Mouse (Mus musculus) Patski (cell line): ENCODE data around the gene Ilkap. TPM values are rescaled to one million over a fixed set of nuclear protein-coding genes. Genes with fewer than 3 reads are reported as not detected.
A peak's percentile ranks its signal among the peaks of the same experiment; 100 is the strongest.

Experiments used
- ATAC-seq: fragments of 100-300 bp; one replicate; pipeline ENCODE4 v1.8.0; 2021
- CTCF ChIA-PET: fragments of 350-600 bp; sonication (Branson Sonifier 250); formaldehyde crosslinking; loops from one replicate; lab custom pipeline; 2022; ENCODE audit warnings: inconsistent platforms; lab: Charles Lee
- POLR2A ChIA-PET: fragments of 350-600 bp; sonication (Branson Sonifier 250); formaldehyde crosslinking; loops from one replicate; lab custom pipeline; 2022; ENCODE audit warnings: antibody characterized with exemption, inconsistent platforms; lab: Charles Lee
- DNase-seq: peaks from one replicate; pipeline ENCODE4 v3.0.0-alpha.2; 2011; ENCODE audit warnings: low read depth, low spot score
- H3K27me3 ChIP-seq: fragments of 371-371 bp; one replicate; pipeline ENCODE4 v1.5.1; 2021
- CTCF ChIP-seq: fragments of 100-300 bp; IDR thresholded peaks from one replicate; pipeline ENCODE4 v1.5.1; 2021
- in situ Hi-C: fragments of 300-500 bp; cut with MboI; formaldehyde crosslinking; loops from 3 replicates; pipeline ENCODE4 v1.11.1; 2018; ENCODE audit warnings: low pct_unique_long_range_greater_than_20kb, mixed read lengths
- polyA plus RNA-seq: library from polyadenylated mRNA; unstranded; gene quantifications from one replicate; pipeline ENCODE4 v1.2.3, GENCODE M21; 2021

Gene Ilkap
- polyA plus RNA-seq, result 82.4 TPM

DNA sequence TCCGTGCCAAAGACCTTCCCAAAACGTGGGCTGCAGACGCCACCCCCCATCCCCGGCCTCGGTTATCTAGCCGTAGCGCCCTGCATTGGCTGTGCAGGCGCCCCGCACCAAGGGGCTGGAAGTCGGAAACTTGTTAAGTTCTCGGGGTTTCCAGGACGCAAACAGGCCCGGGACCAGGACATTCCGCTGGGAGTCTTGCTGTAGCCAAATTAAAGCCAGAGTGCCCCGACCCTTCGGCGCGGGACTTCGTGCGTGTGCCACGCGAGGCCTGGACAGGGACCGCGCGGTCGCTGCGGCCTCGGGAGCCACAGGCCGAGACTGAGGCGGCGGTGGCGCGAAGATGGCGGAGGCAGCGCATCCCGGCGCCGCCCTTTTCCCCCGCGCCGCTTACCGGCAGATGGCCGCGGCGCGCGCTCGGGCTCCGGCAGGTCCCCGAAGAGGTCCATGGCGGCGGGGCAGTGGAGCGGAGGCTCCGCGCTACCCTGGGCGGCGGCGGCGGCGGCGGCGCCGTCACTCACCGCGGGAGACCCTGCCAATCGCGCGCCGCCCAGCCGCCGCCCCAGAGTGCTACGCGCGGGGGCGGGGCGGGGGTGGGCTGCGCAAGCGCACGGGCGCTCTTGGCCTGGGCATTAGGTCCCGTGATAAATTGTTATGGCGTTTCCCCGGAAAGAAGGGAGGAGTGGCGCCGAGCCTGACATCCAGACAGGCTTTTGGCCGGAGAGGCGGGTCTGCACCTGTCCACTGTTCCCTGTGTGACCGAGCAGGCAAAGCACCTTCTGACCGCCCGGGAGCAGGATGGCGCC, at the start of gene Ilkap:
Gene Ilkap (minus strand): TSS at position 556 of the 803 bp plus-strand sequence.
- no peak for TF ChIP-seq CTCF
- ATAC-seq, result peak; percentile 85

DNA sequence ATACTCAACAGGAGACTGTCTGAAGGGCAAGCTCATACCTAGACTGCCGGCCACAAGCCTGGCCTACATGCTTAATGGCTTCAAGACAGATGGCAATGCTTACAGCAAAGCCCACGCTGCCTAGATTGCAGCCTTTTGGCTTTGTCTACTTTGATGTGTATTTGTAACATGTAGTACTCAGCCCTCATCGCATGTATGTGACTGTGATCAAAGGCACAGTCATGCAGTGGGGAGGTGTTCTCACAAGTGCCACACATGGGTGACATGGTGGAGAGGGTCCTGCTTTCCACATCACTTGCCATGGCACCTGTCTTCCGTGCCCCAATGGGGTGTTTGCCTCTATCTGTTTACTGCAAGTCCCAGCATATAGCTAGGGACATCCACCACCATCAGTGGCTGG, 47.9 kb upstream of the Ilkap start:
- in situ Hi-C loops, result no loop called here
- ChIA-PET CTCF (interaction anchor here (0.7 to 6.8 kb wide), 5 partner anchors 10 to 37 kb away, joined by 3 to 31 read pairs (median 5); no protein-coding TSS in a partner anchor), POLR2A (no interaction called here)
- TF ChIP-seq CTCF, result no peak
- DNase-seq, result no peak
- H3K27me3 ChIP-seq, result no peaks in the 10 kb centered on the region
- ATAC-seq, result peak; percentile 17

More for the DNA sequence above, at the start of gene Ilkap:
- in situ Hi-C loops, result no loop called here
- DNase-seq, result no peak
- no peaks in the 10 kb centered on the region for H3K27me3 ChIP-seq
- POLR2A ChIA-PET, result interaction anchor here (1.0 kb wide), 1 partner anchor 15 kb away, joined by 3 read pairs; no protein-coding TSS in a partner anchor
- CTCF ChIA-PET, result no interaction called here

DNA sequence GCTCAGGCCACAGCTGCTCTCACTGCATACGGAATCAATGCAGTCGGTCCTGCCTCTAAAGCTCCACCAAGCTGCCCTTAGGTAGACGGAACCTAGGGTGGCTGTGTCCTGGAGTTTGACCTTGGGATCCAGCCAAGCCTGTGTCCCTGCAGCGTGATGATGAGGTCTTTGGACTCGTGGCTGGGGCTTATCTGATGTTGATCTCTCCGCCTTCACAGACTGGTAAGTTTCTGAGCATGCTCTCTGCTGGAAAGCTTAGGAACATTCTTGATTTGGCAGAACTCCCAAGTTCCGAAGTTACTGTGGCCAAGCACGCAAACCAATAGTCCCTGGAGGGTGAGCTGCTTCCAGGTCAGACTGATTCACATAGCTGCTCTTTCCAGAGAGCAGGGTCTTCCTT, 47.4 kb upstream of the Ilkap start:
- ChIA-PET POLR2A (no interaction called here), CTCF (interaction anchor here (1.7 to 6.8 kb wide), 3 partner anchors 11 to 37 kb away, joined by 3 to 31 read pairs (median 11); no protein-coding TSS in a partner anchor)
- peak; percentile 41 for ATAC-seq
- H3K27me3 ChIP-seq, result no peaks in the 10 kb centered on the region
- in situ Hi-C loops, result no loop called here
- DNase-seq, result peak; percentile 92
- no peak for TF ChIP-seq CTCF

DNA sequence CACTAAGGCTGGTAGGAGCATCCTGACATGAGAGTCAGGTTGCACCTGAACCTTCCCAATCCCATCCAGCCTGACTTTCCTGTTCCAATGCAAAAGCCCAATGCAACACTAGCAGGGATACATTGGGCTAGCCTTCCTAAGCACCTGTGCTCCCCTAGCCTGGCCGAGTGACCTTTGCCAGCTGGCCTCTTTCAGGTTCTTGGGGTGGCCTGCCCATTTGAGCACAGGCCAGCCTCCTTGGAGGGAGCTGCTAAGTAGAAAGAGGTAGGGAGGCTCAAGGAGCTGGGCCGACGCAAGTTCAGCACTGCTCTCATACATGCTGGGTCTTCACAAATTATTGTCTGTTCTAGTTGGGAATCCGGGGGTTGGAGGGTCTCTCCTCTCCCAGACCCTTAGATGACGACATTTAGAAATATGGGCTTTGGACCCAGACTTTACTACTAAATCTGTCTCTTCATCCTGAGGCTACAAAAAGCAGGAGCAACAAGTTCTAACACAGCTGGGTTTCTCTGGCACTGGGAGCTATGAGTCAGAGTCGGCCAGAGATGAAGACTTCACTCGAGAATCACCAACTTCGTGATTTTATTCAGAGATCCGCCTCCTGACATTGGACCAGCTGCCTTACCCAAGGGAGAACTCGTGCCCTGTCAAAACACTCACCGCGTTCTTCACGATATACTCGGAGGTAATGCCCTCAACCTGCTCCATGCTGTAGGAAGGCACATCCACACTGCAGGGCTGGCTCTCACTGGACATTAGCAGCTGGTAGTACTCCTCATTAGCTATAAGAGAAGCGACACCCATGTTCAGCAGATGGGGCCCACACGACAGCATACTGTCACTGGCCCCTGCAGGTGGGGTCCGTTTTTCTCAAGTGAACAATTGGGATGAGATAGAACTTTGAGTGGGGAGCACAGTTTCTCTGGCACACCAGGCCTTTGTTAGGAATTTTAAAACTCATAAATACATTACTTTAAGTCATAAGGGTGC, 46.5 kb upstream of the Ilkap start:
- DNase-seq, result no peak
- no peak for TF ChIP-seq CTCF
- no peak for ATAC-seq
- POLR2A ChIA-PET, result no interaction called here
- CTCF ChIA-PET, result interaction anchor here (0.9 to 6.8 kb wide), 4 partner anchors 12 to 98 kb away, joined by 3 to 31 read pairs (median 7); no protein-coding TSS in a partner anchor
- H3K27me3 ChIP-seq, result no peaks in the 10 kb centered on the region
- in situ Hi-C loops, result no loop called here

DNA sequence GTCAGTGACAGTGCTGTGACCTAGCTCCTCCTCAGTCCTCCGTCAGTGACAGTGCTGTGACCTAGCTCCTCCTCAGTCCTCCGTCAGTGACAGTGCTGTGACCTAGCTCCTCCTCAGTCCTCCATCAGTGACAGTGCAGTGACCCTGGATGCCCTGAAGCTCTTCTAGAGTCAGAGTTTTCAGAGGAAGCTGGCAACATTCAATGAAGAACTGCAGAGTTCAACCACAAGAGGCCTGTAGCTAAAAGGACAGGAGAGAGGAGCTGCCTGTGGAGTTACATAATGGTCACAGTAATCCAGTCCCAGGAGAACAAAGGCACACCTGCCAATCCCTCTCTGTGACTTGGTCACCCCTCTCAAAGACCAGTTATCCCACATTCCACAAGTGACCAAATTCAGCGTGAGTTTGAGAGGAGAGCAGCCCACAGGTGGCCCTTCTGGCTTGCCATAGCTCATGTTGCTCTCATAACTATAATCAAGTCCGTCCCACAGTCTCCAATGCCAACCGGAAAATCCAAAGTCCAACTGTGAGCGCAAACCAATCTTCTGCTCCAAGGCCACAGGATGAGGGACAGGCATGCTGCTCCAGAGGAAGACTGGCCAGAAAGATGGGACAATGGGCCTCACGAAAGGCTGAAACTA, 43.9 kb upstream of the Ilkap start:
- no peak for ATAC-seq
- DNase-seq, result no peak

DNA sequence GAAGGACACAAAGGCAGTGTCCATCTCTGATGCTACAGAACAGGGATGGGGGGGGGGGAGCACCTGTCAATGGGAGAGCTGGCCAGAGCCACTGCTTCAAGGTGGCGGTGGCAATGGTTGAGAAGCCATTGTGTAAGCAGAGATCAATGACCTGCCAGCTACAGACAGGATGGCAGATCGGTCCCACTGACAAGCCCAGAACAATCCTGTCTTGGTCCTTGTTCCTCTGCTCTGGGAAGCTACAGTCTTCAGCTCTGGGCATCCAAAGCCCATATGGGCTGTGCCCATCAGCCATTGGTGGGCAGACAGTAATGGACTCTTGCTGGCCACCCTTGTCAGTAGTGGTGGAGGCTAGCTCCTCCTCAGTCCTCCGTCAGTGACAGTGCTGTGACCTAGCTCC, 43.2 kb upstream of the Ilkap start:
- DNase-seq (no peak), ATAC-seq (no peak)
- CTCF ChIA-PET, result interaction anchor here (0.8 to 6.8 kb wide), 3 partner anchors 15 to 122 kb away, joined by 3 to 31 read pairs (median 5); no protein-coding TSS in a partner anchor
- POLR2A ChIA-PET, result no interaction called here
- in situ Hi-C loops, result no loop called here
- no peaks in the 10 kb centered on the region for H3K27me3 ChIP-seq
- TF ChIP-seq CTCF, result no peak

More for the DNA sequence above, 43.9 kb upstream of the Ilkap start:
- CTCF ChIA-PET, result interaction anchor here (0.8 to 6.8 kb wide), 4 partner anchors 14 to 121 kb away, joined by 3 to 31 read pairs (median 4); no protein-coding TSS in a partner anchor
- no peaks in the 10 kb centered on the region for H3K27me3 ChIP-seq
- POLR2A ChIA-PET, result interaction anchor here (0.6 kb wide), 1 partner anchor 19 kb away, joined by 3 read pairs; no protein-coding TSS in a partner anchor
- TF ChIP-seq CTCF, result no peak
- in situ Hi-C loops, result no loop called here

DNA sequence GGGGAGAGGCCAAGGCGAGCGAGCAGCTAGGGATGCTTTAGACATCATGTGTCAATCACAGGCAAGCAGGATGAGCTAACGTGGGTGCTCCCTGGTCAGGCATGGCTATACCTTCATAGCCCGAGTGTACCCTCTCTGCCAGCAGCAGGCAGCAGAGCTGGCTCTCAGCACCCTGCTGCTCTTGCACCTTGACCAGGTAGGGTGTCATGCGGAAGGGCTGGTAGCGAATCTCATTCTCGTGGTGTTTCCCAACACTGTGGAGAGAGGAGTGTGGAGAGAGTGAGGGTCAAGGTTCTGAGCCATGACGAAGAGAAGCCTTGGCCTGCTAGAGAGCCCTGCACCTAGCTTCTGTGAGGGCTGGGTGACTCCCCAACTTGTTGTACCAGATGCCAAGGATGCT, 41.2 kb upstream of the Ilkap start:
- no peak for TF ChIP-seq CTCF
- no peak for ATAC-seq
- CTCF ChIA-PET, result interaction anchor here (1.0 kb wide), 1 partner anchor 25 kb away, joined by 3 read pairs; no protein-coding TSS in a partner anchor
- in situ Hi-C loops, result no loop called here
- H3K27me3 ChIP-seq, result no peaks in the 10 kb centered on the region
- no peak for DNase-seq
- POLR2A ChIA-PET, result interaction anchor here (1.8 kb wide), 1 partner anchor 43 kb away, joined by 4 read pairs; no protein-coding TSS in a partner anchor

DNA sequence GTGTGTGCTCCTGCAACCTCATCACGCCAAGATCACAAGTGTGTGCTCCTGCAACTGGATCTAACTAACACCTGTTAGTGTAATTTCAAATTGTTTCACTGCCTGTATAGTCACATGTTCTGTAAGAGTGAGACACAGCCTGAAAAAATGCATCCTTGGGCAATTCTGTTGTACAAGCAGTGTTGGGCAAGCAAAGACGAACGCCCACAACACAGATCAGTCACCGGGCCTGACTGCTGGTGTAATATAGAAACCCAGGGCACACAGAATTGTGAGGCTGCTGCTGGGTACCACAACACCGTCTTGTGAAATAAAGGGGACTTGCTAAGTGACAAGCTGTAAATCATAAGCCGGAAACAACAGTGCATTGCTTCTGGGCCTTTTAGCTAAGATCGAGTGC, 39.0 kb upstream of the Ilkap start:
- ChIA-PET POLR2A (no interaction called here), CTCF (interaction anchor here (0.6 to 1.5 kb wide), 2 partner anchors 20 to 45 kb away, joined by 3 to 6 read pairs; no protein-coding TSS in a partner anchor)
- no peak for TF ChIP-seq CTCF
- ATAC-seq (no peak), DNase-seq (no peak)
- in situ Hi-C loops, result no loop called here
- no peaks in the 10 kb centered on the region for H3K27me3 ChIP-seq

DNA sequence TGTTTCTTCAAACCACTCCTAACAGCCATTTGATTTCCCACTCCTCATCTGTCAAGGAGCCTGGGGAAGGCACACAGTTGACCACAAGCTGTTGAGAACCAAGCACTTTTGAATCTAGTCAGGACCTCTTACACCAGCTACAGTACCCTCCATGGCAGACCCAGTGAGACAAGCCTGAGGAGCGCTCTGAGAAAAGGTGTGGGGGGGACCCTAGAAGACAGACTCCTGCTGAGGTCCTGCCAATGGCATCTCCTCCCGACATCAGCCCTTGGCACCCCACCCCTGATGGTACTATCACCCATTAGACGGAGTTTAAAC, 38.4 kb upstream of the Ilkap start:
- no peaks in the 10 kb centered on the region for H3K27me3 ChIP-seq
- ChIA-PET POLR2A (no interaction called here), CTCF (interaction anchor here (0.6 to 1.5 kb wide), 3 partner anchors 21 to 46 kb away, joined by 3 to 7 read pairs (median 6); no protein-coding TSS in a partner anchor)
- no peak for ATAC-seq
- in situ Hi-C loops, result no loop called here
- TF ChIP-seq CTCF, result no peak
- no peak for DNase-seq
